Mouse (Mus musculus) C2C12 (cell line): ENCODE data around the gene Wipf2. TPM values are rescaled to one million over a fixed set of nuclear protein-coding genes. Genes with fewer than 3 reads are reported as not detected.

Experiments used
- H3K27me3 ChIP-seq: one replicate; pipeline ENCODE4 v1.6.1; 2011; ENCODE audit not compliant: control insufficient read depth, insufficient read depth, insufficient read length
- H3K36me3 ChIP-seq: one replicate; pipeline ENCODE4 v1.6.1; 2011; ENCODE audit not compliant: control insufficient read depth, insufficient read depth
- H3K4me3 ChIP-seq: one replicate; pipeline ENCODE4 v1.5.1; 2011; ENCODE audit warnings: mild to moderate bottlenecking, control low read depth; ENCODE audit not compliant: poor library complexity, insufficient read depth, severe bottlenecking
- H3K79me2 ChIP-seq: one replicate; pipeline ENCODE4 v1.6.1; 2011; ENCODE audit not compliant: control insufficient read depth, insufficient read depth
- H3K79me3 ChIP-seq: one replicate; pipeline ENCODE4 v1.6.1; 2011; ENCODE audit warnings: low read depth, control low read depth
- H3ac ChIP-seq: one replicate; pipeline ENCODE3; 2011; ENCODE audit warnings: low read depth; ENCODE audit not compliant: control insufficient read depth, insufficient read length
- CTCF ChIP-seq: IDR thresholded peaks from one replicate; pipeline ENCODE4 v1.5.1; 2011; ENCODE audit not compliant: control insufficient read depth, insufficient read depth, insufficient read length
- MYOD1 ChIP-seq: IDR thresholded peaks from one replicate; pipeline ENCODE4 v1.6.1; 2011; ENCODE audit warnings: low read depth; ENCODE audit not compliant: control insufficient read depth, insufficient read length
- polyA plus RNA-seq: library from polyadenylated mRNA; unstranded; fragments of >200 nt; fragmentation: generic; extraction: Trizol; gene quantifications from one replicate; pipeline ENCODE4 v1.2.1, GENCODE M21; 2012; ENCODE audit warnings: missing spikeins

Gene Wipf2
- polyA plus RNA-seq, 1 experiment: 4.5 TPM

GRCm38 (mm10) chr11:98954373-98954772, 90.9 kb downstream of the Wipf2 start:
- Histone ChIP-seq H3K79me2 (peaks cover 99% of the 10 kb centered on the region), H3ac (no peak overlapping the region), H3K4me3 (no peak overlapping the region), H3K79me3 (peaks cover 49% of the 10 kb centered on the region), H3K36me3 (peaks cover 43% of the 10 kb centered on the region), H3K27me3 (no peaks in the 10 kb centered on the region)
- TF ChIP-seq CTCF (peak; percentile 42), MYOD1 (no peak)

Other genes starting within 250 kb of the Wipf2 start
- gene Gm12355, start 238.0 kb upstream of the Wipf2 start, polyA plus RNA-seq: 0.34 TPM
- not detected for gene Gsdma3, start 237.3 kb upstream of the Wipf2 start, polyA plus RNA-seq
- gene Gsdma2, start 216.9 kb upstream of the Wipf2 start, polyA plus RNA-seq: not detected
- not detected for gene Gsdma, start 199.3 kb upstream of the Wipf2 start, polyA plus RNA-seq
- 244 TPM for gene Psmd3, start 181.1 kb upstream of the Wipf2 start, polyA plus RNA-seq
- not detected for gene Csf3, start 162.4 kb upstream of the Wipf2 start, polyA plus RNA-seq
- gene Med24, start 134.2 kb upstream of the Wipf2 start, polyA plus RNA-seq: 33.1 TPM
- 28.1 TPM for gene Thra, start 123.0 kb upstream of the Wipf2 start, polyA plus RNA-seq
- 22.3 TPM for gene Nr1d1, start 88.3 kb upstream of the Wipf2 start, polyA plus RNA-seq
- gene Msl1, start 68.1 kb upstream of the Wipf2 start, polyA plus RNA-seq: 40.5 TPM
- 24.4 TPM for gene Casc3, start 58.7 kb upstream of the Wipf2 start, polyA plus RNA-seq
- 0.66 TPM for gene Rapgefl1, start 26.9 kb upstream of the Wipf2 start, polyA plus RNA-seq
- 24.1 TPM for gene Cdc6, start 44.2 kb downstream of the Wipf2 start, polyA plus RNA-seq
- 31.9 TPM for gene Rara, start 64.2 kb downstream of the Wipf2 start, polyA plus RNA-seq
- gene Gjd3, start 119.4 kb downstream of the Wipf2 start, polyA plus RNA-seq: not detected
- 83.8 TPM for gene Top2a, start 160.6 kb downstream of the Wipf2 start, polyA plus RNA-seq
- 38.5 TPM for gene Igfbp4, start 177.6 kb downstream of the Wipf2 start, polyA plus RNA-seq
- gene Tns4, start 225.7 kb downstream of the Wipf2 start, polyA plus RNA-seq: 0.18 TPM